ENCODE assay signal across 17 mouse cellular contexts in the genomic region with DNA sequence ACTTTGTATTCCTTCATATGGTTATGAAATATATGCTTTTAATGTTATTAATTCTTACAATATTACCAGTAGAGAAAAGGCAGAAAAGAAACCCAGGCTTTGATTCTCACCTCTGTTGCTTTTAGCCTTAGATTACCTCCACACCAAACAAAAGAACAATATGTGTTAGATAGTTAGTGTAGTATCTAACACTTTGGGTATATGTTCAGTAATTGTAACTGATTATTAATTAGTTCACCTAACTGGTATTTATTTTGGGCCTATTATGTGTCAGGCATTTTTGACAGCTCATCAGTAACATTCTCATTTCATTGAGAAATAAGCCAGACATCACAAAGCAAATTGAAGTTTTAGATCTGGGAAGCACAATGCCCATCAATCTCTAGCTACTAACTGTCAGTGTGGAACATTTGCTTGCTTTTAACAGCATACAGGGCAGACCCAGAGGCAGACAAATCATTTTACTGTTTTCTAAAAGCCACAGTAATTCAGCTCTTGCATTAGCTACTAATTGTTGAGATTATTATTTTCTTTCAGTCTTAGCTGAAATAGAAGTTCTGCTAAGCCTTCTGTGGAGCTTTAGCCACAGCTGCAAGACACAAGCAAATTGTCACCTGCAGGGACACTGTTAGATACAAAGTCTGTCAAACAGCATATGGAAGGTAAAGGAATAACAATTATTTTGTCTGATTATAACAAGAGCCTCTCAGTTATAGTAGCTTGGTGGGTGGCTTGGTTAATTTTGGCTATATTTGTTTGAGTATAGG.
A peak's percentile ranks its signal among the peaks of the same experiment; 100 is the strongest.
DNase-seq lines count a peak whose midpoint lies in the region; ATAC-seq and TF ChIP-seq lines count a peak whose summit lies in the region.
"Had no signal": no experiment of that assay in that cellular context is flagged by ENCODE, and none has a peak within 500 bp of the region (broad histone marks: within the 10 kb centered on the region; RNA-seq: fewer than 3 reads in every experiment).

No protein-coding gene starts in this region.

- H3K4me1 ChIP-seq in forebrain, embryonic 14.5 days (ENCODE audit: control insufficient read depth, insufficient read depth, low read length) = peaks cover 3% of the 10 kb centered on the region
- H3K4me1 ChIP-seq in hindbrain, embryonic 14.5 days (replicated peaks; ENCODE audit: control insufficient read depth, insufficient read depth, low read length) = peaks cover 14% of the 10 kb centered on the region; the same call in 1 of the 2 replicates
- no peaks in the 10 kb centered on the region for H3K4me1 ChIP-seq in midbrain, postnatal 0 days (ENCODE audit: insufficient read depth, low read length)
- no peaks in the 10 kb centered on the region for H3K4me1 ChIP-seq in intestine, postnatal 0 days (replicated peaks; ENCODE audit: control insufficient read depth, insufficient read depth, low read length)
- H3K4me1 ChIP-seq: heart, embryonic 13.5 days had no signal

- no peaks in the 10 kb centered on the region for H3K9me3 ChIP-seq in forebrain, embryonic 14.5 days (replicated peaks; ENCODE audit: control insufficient read depth, low read length)
- no peaks in the 10 kb centered on the region for H3K9me3 ChIP-seq in hindbrain, embryonic 14.5 days (ENCODE audit: control insufficient read depth, low read length)
- H3K9me3 ChIP-seq in midbrain, postnatal 0 days (ENCODE audit: low read length) = no peaks in the 10 kb centered on the region
- H3K9me3 ChIP-seq in intestine, postnatal 0 days (ENCODE audit: control insufficient read depth) = no peaks in the 10 kb centered on the region
- H3K9me3 ChIP-seq: G1E; heart, embryonic 13.5 days had no signal

- peak; percentile 25 for DNase-seq in left cerebral cortex, adult 11 months (ENCODE audit: low spot score)
- no peak for DNase-seq in left cerebral cortex, adult 8-10 months (ENCODE audit: low spot score in 2 of 2)
- DNase-seq in forebrain, embryonic 14.5 days (ENCODE audit: low spot score) = no peak
- DNase-seq in hindbrain, embryonic 14.5 days (ENCODE audit: low spot score) = peak; percentile 40
- peak; percentile 18 for DNase-seq in midbrain, postnatal 0 days (ENCODE audit: low spot score)
- DNase-seq in urinary bladder, postnatal 25 days (ENCODE audit: low spot score) = no peak
- DNase-seq: adrenal gland, adult 8-10 months; cerebellum, adult 9-10 months; heart, postnatal 4 days; kidney, adult 18-20 months; kidney, postnatal 36 days; lung, adult 2 months; right cerebral cortex, postnatal 25 days had no signal

- no peak overlapping the region for H3K4me3 ChIP-seq in forebrain, embryonic 14.5 days (ENCODE audit: low read depth, low read length)
- no peak overlapping the region for H3K4me3 ChIP-seq in hindbrain, embryonic 14.5 days (replicated peaks; ENCODE audit: low read length)
- H3K4me3 ChIP-seq in midbrain, postnatal 0 days (ENCODE audit: low read depth, low read length) = no peak overlapping the region
- no peak overlapping the region for H3K4me3 ChIP-seq in intestine, postnatal 0 days (ENCODE audit: low read depth, low read length)
- H3K4me3 ChIP-seq: heart, embryonic 13.5 days had no signal

- no peak overlapping the region; the same call in 1 of the 2 replicates for H3K27ac ChIP-seq in forebrain, embryonic 14.5 days (ENCODE audit: low read depth, low read length)
- peak overlapping the region; percentile 67 for H3K27ac ChIP-seq in hindbrain, embryonic 14.5 days
- peak overlapping the region; percentile 44 for H3K27ac ChIP-seq in midbrain, postnatal 0 days (ENCODE audit: low read depth, low read length)
- no peak overlapping the region for H3K27ac ChIP-seq in intestine, postnatal 0 days (ENCODE audit: low read depth, low read length)
- H3K27ac ChIP-seq: heart, embryonic 13.5 days; macrophage had no signal

- H3K27me3 ChIP-seq in forebrain, embryonic 14.5 days (replicated peaks; ENCODE audit: control insufficient read depth, insufficient read depth, low read length) = no peaks in the 10 kb centered on the region
- H3K27me3 ChIP-seq in hindbrain, embryonic 14.5 days (ENCODE audit: control insufficient read depth, insufficient read depth, low read length) = no peaks in the 10 kb centered on the region
- no peaks in the 10 kb centered on the region for H3K27me3 ChIP-seq in midbrain, postnatal 0 days (ENCODE audit: insufficient read depth, low read length)
- no peaks in the 10 kb centered on the region for H3K27me3 ChIP-seq in intestine, postnatal 0 days (replicated peaks; ENCODE audit: control insufficient read depth, insufficient read depth, low read length)
- H3K27me3 ChIP-seq: heart, embryonic 13.5 days had no signal

- peak; percentile 60; the same call in 1 of the 2 replicates for ATAC-seq in forebrain, embryonic 14.5 days
- peak; percentile 65 for ATAC-seq in hindbrain, embryonic 14.5 days (ENCODE audit: low FRiP score)
- ATAC-seq in midbrain, postnatal 0 days (ENCODE audit: low FRiP score) = peak; percentile 31; the same call in 1 of the 2 replicates
- no peak for ATAC-seq in intestine, postnatal 0 days

- TF ChIP-seq CTCF in midbrain, postnatal 0 days (IDR thresholded peaks at IDR 0.05) = no peak
- no peak for TF ChIP-seq CTCF in intestine, postnatal 0 days (IDR thresholded peaks at IDR 0.05; ENCODE audit: low read depth)

- H3K36me3 ChIP-seq in forebrain, embryonic 14.5 days (ENCODE audit: control insufficient read depth, insufficient read depth, low read length) = no peaks in the 10 kb centered on the region
- H3K36me3 ChIP-seq in hindbrain, embryonic 14.5 days (replicated peaks; ENCODE audit: control insufficient read depth, insufficient read depth) = no peaks in the 10 kb centered on the region
- no peaks in the 10 kb centered on the region for H3K36me3 ChIP-seq in midbrain, postnatal 0 days (ENCODE audit: insufficient read depth, low read length)
- H3K36me3 ChIP-seq in intestine, postnatal 0 days (ENCODE audit: control insufficient read depth, insufficient read depth) = no peaks in the 10 kb centered on the region
- H3K36me3 ChIP-seq: G1E; heart, embryonic 13.5 days had no signal

- H3K9ac ChIP-seq in forebrain, embryonic 14.5 days (ENCODE audit: low read length) = no peak overlapping the region
- H3K9ac ChIP-seq in hindbrain, embryonic 14.5 days = no peak overlapping the region
- H3K9ac ChIP-seq in midbrain, postnatal 0 days (replicated peaks; ENCODE audit: low read length, poor library complexity, severe bottlenecking) = no peak overlapping the region
- H3K9ac ChIP-seq in intestine, postnatal 0 days (ENCODE audit: low read depth, low read length) = no peak overlapping the region
- H3K9ac ChIP-seq: heart, embryonic 13.5 days had no signal

- H3K4me2 ChIP-seq in forebrain, embryonic 14.5 days (ENCODE audit: low read length) = no peak overlapping the region
- H3K4me2 ChIP-seq in hindbrain, embryonic 14.5 days (replicated peaks) = no peak overlapping the region
- no peak overlapping the region for H3K4me2 ChIP-seq in midbrain, postnatal 0 days (ENCODE audit: low read depth, low read length, poor library complexity, severe bottlenecking)
- no peak overlapping the region for H3K4me2 ChIP-seq in intestine, postnatal 0 days (replicated peaks; ENCODE audit: low read depth)
- H3K4me2 ChIP-seq: heart, embryonic 13.5 days had no signal

Comparison
In these comparisons a context has a peak if more than half of its experiments do, and no peak if none do; other contexts are left out.
1. DNase-seq: peak in left cerebral cortex, adult 11 months (single experiment), hindbrain, embryonic 14.5 days (single experiment) and midbrain, postnatal 0 days (single experiment); none in left cerebral cortex, adult 8-10 months (0 of 2), forebrain, embryonic 14.5 days (single experiment) and urinary bladder, postnatal 25 days (single experiment).
2. H3K27ac ChIP-seq: peak in hindbrain, embryonic 14.5 days (single experiment) and midbrain, postnatal 0 days (single experiment); none in forebrain, embryonic 14.5 days (single experiment) and intestine, postnatal 0 days (single experiment).